ENCODE assay signal across 25 mouse cellular contexts in the genomic region with DNA sequence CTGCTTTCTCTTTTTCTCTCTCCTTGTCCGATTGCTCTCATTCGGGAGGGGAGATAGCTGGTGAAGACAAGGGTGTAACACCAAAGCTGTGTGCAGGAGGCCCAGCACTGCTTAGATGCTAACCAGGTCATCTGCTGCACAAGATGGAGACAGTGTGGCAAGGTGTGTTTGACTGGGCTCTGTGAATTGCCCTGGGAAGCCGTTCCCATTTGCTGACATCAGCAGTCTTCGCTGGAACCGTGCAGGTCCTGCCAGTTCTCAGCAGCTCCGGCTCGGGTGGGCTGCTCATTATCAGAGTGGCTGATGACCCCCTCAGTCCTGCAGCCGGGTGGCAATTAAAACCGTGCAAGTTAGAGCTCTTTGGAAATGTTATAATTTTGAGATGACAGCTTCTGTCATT.
DNase-seq lines count a peak whose midpoint lies in the region; ATAC-seq and TF ChIP-seq lines count a peak whose summit lies in the region.
"Had no signal": no experiment of that assay in that cellular context is flagged by ENCODE, and none has a peak within 500 bp of the region (broad histone marks: within the 10 kb centered on the region; RNA-seq: fewer than 3 reads in every experiment).

No protein-coding gene starts in this region.

- H3K4me3 ChIP-seq in hindbrain, embryonic 15.5 days, result no peak overlapping the region
- H3K4me3 ChIP-seq in hindbrain, embryonic 14.5 days (replicated peaks; ENCODE audit: low read length), result no peak overlapping the region
- H3K4me3 ChIP-seq in ES-E14 (ENCODE audit: insufficient read depth in 1 of 2, low read depth in 1 of 2, low read length in 2 of 2, poor library complexity in 1 of 2, severe bottlenecking in 1 of 2), result no peak overlapping the region
- H3K4me3 ChIP-seq: embryonic facial prominence, embryonic 13.5 days; embryonic facial prominence, embryonic 15.5 days; erythroblast, embryonic 14.5 days; forebrain, embryonic 10.5 days; forebrain, embryonic 12.5 days had no signal

- no peak overlapping the region for H3K4me2 ChIP-seq in hindbrain, embryonic 15.5 days
- no peak overlapping the region for H3K4me2 ChIP-seq in hindbrain, embryonic 14.5 days (replicated peaks)
- H3K4me2 ChIP-seq: embryonic facial prominence, embryonic 13.5 days; embryonic facial prominence, embryonic 15.5 days; forebrain, embryonic 12.5 days had no signal

- no peaks in the 10 kb centered on the region for H3K4me1 ChIP-seq in hindbrain, embryonic 15.5 days (replicated peaks)
- no peaks in the 10 kb centered on the region for H3K4me1 ChIP-seq in hindbrain, embryonic 14.5 days (replicated peaks; ENCODE audit: control insufficient read depth, insufficient read depth, low read length)
- H3K4me1 ChIP-seq in ES-E14 (ENCODE audit: control insufficient read depth in 2 of 2, insufficient read depth in 2 of 2, low read length in 2 of 2, poor library complexity in 1 of 2), result no peaks in the 10 kb centered on the region
- H3K4me1 ChIP-seq: embryonic facial prominence, embryonic 15.5 days had no signal

- intact Hi-C loops in heart, postnatal 14 days (cut with DNase I), result no loop called here

- no peaks in the 10 kb centered on the region for H3K36me3 ChIP-seq in hindbrain, embryonic 15.5 days
- H3K36me3 ChIP-seq in hindbrain, embryonic 14.5 days (replicated peaks; ENCODE audit: control insufficient read depth, insufficient read depth), result no peaks in the 10 kb centered on the region
- no peaks in the 10 kb centered on the region for H3K36me3 ChIP-seq in ES-E14 (ENCODE audit: control insufficient read depth, insufficient read depth, low read length, poor library complexity, severe bottlenecking)
- H3K36me3 ChIP-seq: embryonic facial prominence, embryonic 13.5 days; embryonic facial prominence, embryonic 15.5 days; forebrain, embryonic 10.5 days; forebrain, embryonic 12.5 days had no signal

- 0 out of 2 replicates have a peak, but pooled peaks have one; percentile 15 for ATAC-seq in hindbrain, embryonic 15.5 days (ENCODE audit: low FRiP score, low read depth)
- ATAC-seq in hindbrain, embryonic 14.5 days (ENCODE audit: low FRiP score), result no peak
- ATAC-seq: CD4-positive, CD25-positive, alpha-beta regulatory T cell, adult 4 months; forebrain, embryonic 14.5 days; forebrain, embryonic 16.5 days had no signal

- in situ Hi-C loops in ES-E14 (cut with MboI; ENCODE audit: low sequenced_read_pairs in 2 of 2, unreplicated experiment in 2 of 2), result no loop called here

- no peak overlapping the region for H3K9ac ChIP-seq in hindbrain, embryonic 15.5 days
- no peak overlapping the region for H3K9ac ChIP-seq in hindbrain, embryonic 14.5 days
- no peak overlapping the region for H3K9ac ChIP-seq in ES-E14 (ENCODE audit: insufficient read depth, low read depth, low read length, poor library complexity, severe bottlenecking)
- H3K9ac ChIP-seq: embryonic facial prominence, embryonic 13.5 days; embryonic facial prominence, embryonic 15.5 days; forebrain, embryonic 12.5 days had no signal

- H3K27me3 ChIP-seq in hindbrain, embryonic 15.5 days, result no peaks in the 10 kb centered on the region
- no peaks in the 10 kb centered on the region for H3K27me3 ChIP-seq in hindbrain, embryonic 14.5 days (ENCODE audit: control insufficient read depth, insufficient read depth, low read length)
- H3K27me3 ChIP-seq: CH12.LX; embryonic facial prominence, embryonic 13.5 days; embryonic facial prominence, embryonic 15.5 days had no signal

- H3K9me3 ChIP-seq in hindbrain, embryonic 15.5 days, result no peaks in the 10 kb centered on the region
- H3K9me3 ChIP-seq in hindbrain, embryonic 14.5 days (ENCODE audit: control insufficient read depth, low read length), result no peaks in the 10 kb centered on the region
- H3K9me3 ChIP-seq in ES-E14 (ENCODE audit: control insufficient read depth, insufficient read depth, low read depth, low read length), result no peaks in the 10 kb centered on the region
- H3K9me3 ChIP-seq: embryonic facial prominence, embryonic 13.5 days; embryonic facial prominence, embryonic 15.5 days; forebrain, embryonic 10.5 days; forebrain, embryonic 12.5 days had no signal

- peak; percentile 42 for DNase-seq in heart, adult 11 months
- DNase-seq in heart, postnatal 14 days, result no peak
- DNase-seq in hindbrain, embryonic 14.5 days (ENCODE audit: low spot score), result no peak
- no peak for DNase-seq in ES-E14 (ENCODE audit: low read depth, low spot score)
- DNase-seq: adrenal gland, adult 2 months; adrenal gland, postnatal 10 days; adrenal gland, postnatal 25 days; B cell, adult 2 months; cerebellum, adult 11 months; cerebellum, adult 18-20 months; cerebellum, adult 8-10 months; cerebellum, adult 9-11 months; cerebellum, postnatal 14 days; cerebellum, postnatal 36 days; embryo, embryonic 11 days had no signal

- 75% methylated on average over 9 of the region's 9 CpGs for WGBS in hindbrain, embryonic 15.5 days
- WGBS in hindbrain, embryonic 14.5 days, result 74% methylated on average over 9 of the region's 9 CpGs

- no peak overlapping the region for H3K27ac ChIP-seq in hindbrain, embryonic 15.5 days (replicated peaks)
- H3K27ac ChIP-seq in hindbrain, embryonic 14.5 days, result no peak overlapping the region
- H3K27ac ChIP-seq in ES-E14 (ENCODE audit: insufficient read depth, low read depth, low read length, poor library complexity, severe bottlenecking), result no peak overlapping the region
- H3K27ac ChIP-seq: embryonic facial prominence, embryonic 13.5 days; embryonic facial prominence, embryonic 15.5 days; forebrain, embryonic 10.5 days; forebrain, embryonic 12.5 days had no signal

TF ChIP-seq in ES-E14, 5 proteins besides CTCF, POLR2A, EP300 and RAD21:
- peak; percentile 70 for TF ChIP-seq MAFK (IDR thresholded peaks at IDR 0.05; ENCODE audit: insufficient read depth, low read depth, low read length)
- no peak for TF ChIP-seq ZNF384 (IDR thresholded peaks at IDR 0.05; ENCODE audit: low read depth, low read length)
TF ChIP-seq in ES-E14: peak in this region for 1.
